Mouse (Mus musculus): ENCODE measurements around the gene Rhog.

Rhog gene

GRCm38 (mm10) chr7:102209756-102210721 is 45.8 kb downstream of the Rhog start, which contains the start of the genes Nup98 and Pgap2:
TSS of gene Nup98 (minus strand) at chr7:102210176.
TSS of gene Pgap2 (plus strand) at chr7:102210208.
- peak; percentile 99 to 100 for DNase-seq

GRCm38 (mm10) chr7:102208806-102209363 is 47.0 kb downstream of the Rhog start:
- DNase-seq = no peak

- DNase-seq = no peak
These were observed 50.2 kb downstream of the Rhog start for GRCm38 (mm10) chr7:102205646-102206045.

GRCm38 (mm10) chr7:102204296-102204857 is 51.5 kb downstream of the Rhog start:
- DNase-seq = no peak

GRCm38 (mm10) chr7:102200996-102201785 is 54.7 kb downstream of the Rhog start:
- DNase-seq = no peak

- DNase-seq = no peak
These were observed 55.3 kb downstream of the Rhog start for GRCm38 (mm10) chr7:102200576-102200975.

GRCm38 (mm10) chr7:102192356-102192755 is 63.5 kb downstream of the Rhog start:
- no peak for DNase-seq

All from cerebellum, postnatal 36 days (tissue).